Mouse (Mus musculus) ES-E14 (cell line): ENCODE measurements around the gene Psmb9. TPM values are rescaled to one million over a fixed set of nuclear protein-coding genes. Genes with fewer than 3 reads are reported as not detected.

Experiments
- DNase-seq: peaks from one replicate; pipeline ENCODE4 v3.0.0-alpha.2; 2013; ENCODE audit warnings: low read depth, low spot score
- H3K27ac ChIP-seq: 2 replicates; pipeline ENCODE4 v1.5.1; 2012; ENCODE audit warnings: low read depth, mild to moderate bottlenecking, low read length, moderate library complexity, mixed read lengths; ENCODE audit not compliant: poor library complexity, insufficient read depth, severe bottlenecking
- H3K36me3 ChIP-seq: 2 replicates; pipeline ENCODE4 v1.6.1; 2012; ENCODE audit warnings: mild to moderate bottlenecking, low read length, moderate library complexity, mixed read lengths; ENCODE audit not compliant: control insufficient read depth, poor library complexity, insufficient read depth, severe bottlenecking
- H3K4me1 ChIP-seq, 2 experiments: fragments of 150-350 bp in 1 of 2; sonication (generic) in 1 of 2; 2 replicates each; pipeline ENCODE4 v1.6.1; 2012; ENCODE audit warnings: low read length in 2 of 2, mild to moderate bottlenecking in 1 of 2, mixed read lengths in 1 of 2; ENCODE audit not compliant: control insufficient read depth in 2 of 2, insufficient read depth in 2 of 2, poor library complexity in 1 of 2
- H3K4me3 ChIP-seq, 2 experiments: fragments of 150-350 bp in 1 of 2; sonication (generic) in 1 of 2; 2 replicates each; pipeline ENCODE4 v1.5.1; 2012; ENCODE audit warnings: low read length in 2 of 2, low read depth in 1 of 2, mild to moderate bottlenecking in 1 of 2, mixed read lengths in 1 of 2; ENCODE audit not compliant: insufficient read depth in 1 of 2, poor library complexity in 1 of 2, severe bottlenecking in 1 of 2
- H3K9ac ChIP-seq: 2 replicates; pipeline ENCODE4 v1.6.1; 2012; ENCODE audit warnings: low read depth, mild to moderate bottlenecking, low read length, mixed read lengths; ENCODE audit not compliant: poor library complexity, insufficient read depth, severe bottlenecking
- H3K9me3 ChIP-seq: fragments of 150-350 bp; sonication (generic); 2 replicates; pipeline ENCODE4 v1.6.1; 2012; ENCODE audit warnings: low read depth, mild to moderate bottlenecking, low read length; ENCODE audit not compliant: control insufficient read depth, insufficient read depth
- CHD2 ChIP-seq: IDR thresholded peaks from 2 replicates; pipeline ENCODE4 v1.6.1; 2014; ENCODE audit warnings: mild to moderate bottlenecking, low read depth, low read length, inconsistent platforms
- HCFC1 ChIP-seq: IDR thresholded peaks from 2 replicates; pipeline ENCODE4 v1.6.1; 2012; ENCODE audit warnings: low read length, inconsistent platforms, borderline replicate concordance; ENCODE audit not compliant: insufficient read depth
- MAFK ChIP-seq: IDR thresholded peaks from 2 replicates; pipeline ENCODE4 v1.6.1; 2014; ENCODE audit warnings: mild to moderate bottlenecking, low read depth, low read length, inconsistent platforms; ENCODE audit not compliant: insufficient read depth
- ZC3H11A ChIP-seq: IDR thresholded peaks from 2 replicates; pipeline ENCODE4 v1.6.1; 2012; ENCODE audit warnings: low read depth, mild to moderate bottlenecking, inconsistent platforms, low read length, borderline replicate concordance
- ZNF384 ChIP-seq: IDR thresholded peaks from 2 replicates; pipeline ENCODE4 v1.6.1; 2012; ENCODE audit warnings: low read depth, low read length, inconsistent platforms
- in situ Hi-C, 2 experiments: fragments of 600-800 bp; cut with MboI; formaldehyde crosslinking; loops; one replicate each; pipeline ENCODE4 v1.15.1; 2025; ENCODE audit warnings: low sequenced_read_pairs in 2 of 2, inconsistent platforms in 1 of 2; ENCODE audit not compliant: unreplicated experiment in 2 of 2
- total RNA-seq: library from RNA; depleted of rRNA; stranded (reverse); fragments of 300-350 nt; gene quantifications from 2 replicates; pipeline ENCODE4 v1.2.3, GENCODE M21; 2012

Gene Psmb9
- total RNA-seq, 1 experiment, result 4.1 TPM

DNA sequence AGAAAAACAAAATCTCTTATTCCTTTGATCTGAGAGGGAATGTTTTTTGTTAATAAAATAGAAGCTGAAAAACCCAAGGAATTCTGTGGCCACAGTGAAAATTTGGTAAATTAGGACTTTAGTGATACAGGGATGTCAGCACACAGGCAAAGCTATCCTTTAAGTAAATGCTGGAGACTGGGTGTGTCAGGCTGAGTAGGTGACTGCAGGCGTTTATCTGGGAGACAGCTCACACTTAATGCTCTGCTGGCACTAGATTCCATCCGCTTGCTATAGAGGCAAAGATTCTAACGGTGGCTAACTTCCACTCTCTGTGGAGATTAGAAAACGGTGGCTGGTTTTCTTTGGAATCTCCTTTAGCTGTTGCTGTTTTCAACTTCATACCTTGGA lies 17.1 kb downstream of the Psmb9 start:
- no peaks in the 10 kb centered on the region for H3K9me3 ChIP-seq
- no peak overlapping the region for H3K27ac ChIP-seq
- H3K4me1 ChIP-seq, result no peaks in the 10 kb centered on the region
- H3K36me3 ChIP-seq, result no peaks in the 10 kb centered on the region
- in situ Hi-C loops, result no loop called here
- no peak overlapping the region for H3K9ac ChIP-seq
- no peak for DNase-seq
- TF ChIP-seq ZNF384 (no peak), HCFC1 (no peak), CHD2 (no peak), ZC3H11A (no peak), MAFK (no peak)
- no peak overlapping the region for H3K4me3 ChIP-seq

DNA sequence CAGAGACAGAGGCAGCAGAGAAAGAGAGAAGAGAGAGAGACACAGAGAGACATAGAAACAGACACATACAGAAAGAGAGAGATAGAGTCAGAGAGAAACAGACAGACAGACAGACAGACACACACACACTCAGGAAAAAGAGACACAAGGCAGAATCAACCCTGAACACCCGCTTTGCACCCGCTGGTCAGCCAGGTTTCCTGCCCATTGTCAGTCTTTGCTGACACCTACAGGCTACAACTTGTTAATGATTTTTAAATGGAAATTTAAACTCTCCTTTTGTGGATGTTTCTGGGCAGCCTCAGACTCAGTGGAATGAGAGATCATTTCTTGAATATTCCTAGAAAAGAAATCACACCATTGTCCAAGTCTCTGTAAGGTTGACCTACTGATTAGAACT lies 18.3 kb downstream of the Psmb9 start:
- Histone ChIP-seq H3K27ac (no peak overlapping the region), H3K4me3 (no peak overlapping the region), H3K9ac (no peak overlapping the region), H3K4me1 (no peaks in the 10 kb centered on the region), H3K36me3 (no peaks in the 10 kb centered on the region), H3K9me3 (no peaks in the 10 kb centered on the region)
- no peak for DNase-seq
- in situ Hi-C loops, result no loop called here
- no peak for TF ChIP-seq MAFK
- TF ChIP-seq HCFC1, result no peak
- peak; percentile 62; the same call in 1 of the 2 replicates for TF ChIP-seq ZC3H11A
- TF ChIP-seq ZNF384, result no peak
- TF ChIP-seq CHD2, result no peak

DNA sequence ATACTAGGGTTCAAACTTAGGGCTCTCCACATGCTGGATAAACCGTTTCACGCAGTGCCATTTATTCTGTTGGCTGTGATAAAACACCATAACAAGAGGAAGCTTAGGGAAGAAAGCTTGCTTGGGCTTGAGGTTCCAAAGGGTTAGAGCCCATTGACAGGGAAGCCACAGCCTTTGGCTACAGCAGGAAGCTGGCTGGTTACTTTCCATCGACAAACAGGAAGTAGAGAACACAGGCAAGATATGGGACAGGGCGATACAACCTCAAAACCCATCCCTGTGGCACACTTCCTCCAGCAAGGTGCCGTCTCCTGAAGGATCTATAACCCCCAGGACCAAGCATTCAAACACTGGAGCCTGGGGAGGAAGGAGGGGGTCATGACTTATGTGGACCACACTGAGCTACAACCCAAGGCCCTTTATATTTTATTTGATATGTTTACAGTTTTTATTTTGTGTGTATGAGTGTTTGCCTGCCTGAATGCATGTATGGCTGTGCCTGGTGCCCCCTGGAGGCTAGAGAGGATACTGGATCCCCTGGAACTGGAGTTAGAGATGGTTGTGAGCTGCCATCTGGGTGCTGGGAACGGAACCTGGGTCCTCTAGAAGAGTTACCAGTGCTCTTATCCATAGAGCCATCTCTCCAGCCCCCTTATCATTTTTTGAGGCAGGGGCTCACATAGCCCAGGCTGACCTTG lies 22.4 kb downstream of the Psmb9 start:
- no peak for DNase-seq
- H3K36me3 ChIP-seq, result no peaks in the 10 kb centered on the region
- no peak overlapping the region for H3K9ac ChIP-seq
- H3K27ac ChIP-seq, result no peak overlapping the region
- no peaks in the 10 kb centered on the region for H3K9me3 ChIP-seq
- in situ Hi-C loops, result no loop called here
- H3K4me3 ChIP-seq, result no peak overlapping the region
- no peaks in the 10 kb centered on the region for H3K4me1 ChIP-seq
- no peak for TF ChIP-seq ZC3H11A
- no peak for TF ChIP-seq ZNF384
- TF ChIP-seq MAFK, result no peak
- TF ChIP-seq HCFC1, result no peak
- TF ChIP-seq CHD2, result no peak

DNA sequence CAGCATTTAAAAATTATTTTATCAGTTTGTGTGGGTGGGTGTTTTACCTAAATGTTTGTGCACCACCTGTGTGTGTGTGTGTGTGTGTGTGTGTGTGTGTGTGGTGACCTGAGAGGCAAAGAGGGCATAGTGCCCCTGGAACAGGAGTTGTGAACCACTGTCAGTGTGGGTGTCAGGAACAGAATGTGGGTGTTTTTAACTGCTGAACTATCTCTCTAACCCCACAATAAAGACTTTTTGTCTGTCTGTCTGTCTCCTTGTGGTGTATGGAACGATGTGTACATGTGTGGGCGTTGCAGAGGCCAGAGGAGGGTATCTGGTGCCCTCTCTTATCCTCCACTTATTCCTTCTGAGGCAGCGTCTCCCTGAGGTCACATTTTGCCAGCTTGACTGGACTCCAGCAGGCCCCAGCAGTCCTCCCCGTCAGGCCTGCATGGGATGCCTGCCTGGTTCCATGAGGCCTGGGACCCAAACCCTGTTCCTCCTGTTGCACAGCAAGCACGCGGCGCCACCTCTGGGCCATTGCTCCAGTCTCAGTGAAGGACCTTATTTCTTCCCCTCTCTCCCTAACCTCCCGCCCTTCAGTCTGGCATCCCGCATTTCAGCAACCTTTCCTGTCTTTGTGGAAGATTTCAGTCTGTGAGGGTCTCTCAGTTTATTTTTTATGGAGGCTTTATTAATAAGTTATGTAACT lies 23.2 kb downstream of the Psmb9 start:
- H3K36me3 ChIP-seq, result no peaks in the 10 kb centered on the region
- DNase-seq, result no peak
- no peaks in the 10 kb centered on the region for H3K9me3 ChIP-seq
- no peak overlapping the region for H3K4me3 ChIP-seq
- no peaks in the 10 kb centered on the region for H3K4me1 ChIP-seq
- in situ Hi-C loops, result no loop called here
- no peak overlapping the region for H3K27ac ChIP-seq
- TF ChIP-seq ZNF384 (no peak), HCFC1 (no peak), MAFK (no peak), ZC3H11A (no peak), CHD2 (no peak)
- no peak overlapping the region for H3K9ac ChIP-seq
